Mouse (Mus musculus) C2C12 (cell line): ENCODE measurements around the gene Col15a1.

Experiments used
- CEBPB ChIP-seq: IDR thresholded peaks from one replicate; pipeline ENCODE4 v1.6.1; 2011; ENCODE audit warnings: low read depth, mild to moderate bottlenecking, control low read depth, moderate library complexity
- CTCF ChIP-seq: IDR thresholded peaks from one replicate; pipeline ENCODE4 v1.5.1; 2011; ENCODE audit not compliant: control insufficient read depth, insufficient read depth, insufficient read length
- USF1 ChIP-seq: IDR thresholded peaks from one replicate; pipeline ENCODE4 v1.6.1; 2011; ENCODE audit warnings: low read depth, mild to moderate bottlenecking, control low read depth, moderate library complexity

- no peak for TF ChIP-seq CEBPB
- peak; percentile 52 for TF ChIP-seq CTCF
- TF ChIP-seq USF1: no peak
These were observed 26.8 kb downstream of the Col15a1 start for GRCm38 (mm10) chr4:47234667-47235267.
